Mouse (Mus musculus) CD4-positive naive resting alpha-beta T cell, adult 57 days (primary cell): ENCODE measurements around the gene Figla. TPM values are rescaled to one million over a fixed set of nuclear protein-coding genes. Genes with fewer than 3 reads are reported as not detected.

Experiments used
- total RNA-seq: library from RNA; stranded (reverse); gene quantifications from one replicate; pipeline ENCODE4 v1.2.4, GENCODE M21; 2023

Gene Figla
- not detected for total RNA-seq

GRCm38 (mm10) chr6:86015871-86016270 lies at the start of gene Figla:
Figla (plus strand) TSS chr6:86016171.

GRCm38 (mm10) chr6:86028601-86029322 lies 12.8 kb downstream of the Figla start, which contains the start of gene Add2:
Add2 (plus strand) TSS chr6:86028681.

Other genes with a start within 250 kb of the Figla start
- not detected for gene Nat8f6, start 195.2 kb upstream of the Figla start, total RNA-seq
- not detected for gene Nat8f5, start 195.2 kb upstream of the Figla start, total RNA-seq
- not detected for gene Nat8, start 184.1 kb upstream of the Figla start, total RNA-seq
- 0.71 TPM for gene Nat8f2, start 147.0 kb upstream of the Figla start, total RNA-seq
- 6.1 TPM for gene Nat8f4, start 111.3 kb upstream of the Figla start, total RNA-seq
- 24.2 TPM for gene Tprkb, start 104.3 kb upstream of the Figla start, total RNA-seq
- 1.2 TPM for gene Nat8f1, start 100.5 kb upstream of the Figla start, total RNA-seq
- 291 TPM for gene Dusp11, start 54.5 kb upstream of the Figla start, total RNA-seq
- gene Add2, start 12.5 kb downstream of the Figla start, total RNA-seq: 0.74 TPM
- gene Tgfa, start 179.1 kb downstream of the Figla start, total RNA-seq: not detected